Mouse (Mus musculus) CH12.LX (cell line): ENCODE results near the gene Phf13. TPM values are rescaled to one million over a fixed set of nuclear protein-coding genes. Genes with fewer than 3 reads are reported as not detected.

Experiments used
- DNase-seq: peaks from one replicate; pipeline ENCODE4 v3.0.0-alpha.2; 2013; ENCODE audit errors: extremely low read depth
- H3K27ac ChIP-seq: 2 replicates; pipeline ENCODE4 v1.5.1; 2012; ENCODE audit warnings: low read depth, mild to moderate bottlenecking, control low read depth, moderate library complexity; ENCODE audit not compliant: insufficient read depth
- H3K27me3 ChIP-seq: replicated peaks from 2 replicates; pipeline ENCODE3; 2012; ENCODE audit warnings: inconsistent platforms
- H3K36me3 ChIP-seq, 2 experiments: replicated peaks in 1 of 2; 2 replicates each; pipeline versions ENCODE3 to v1.6.1; 2012; ENCODE audit warnings: inconsistent platforms in 1 of 2, low read length in 1 of 2, mild to moderate bottlenecking in 1 of 2, mixed read lengths in 1 of 2, moderate library complexity in 1 of 2; ENCODE audit not compliant: control insufficient read depth in 1 of 2, insufficient read depth in 1 of 2
- H3K4me1 ChIP-seq, 2 experiments: 2 replicates each; pipeline ENCODE4 v1.6.1; 2012; ENCODE audit warnings: inconsistent platforms in 1 of 2, moderate library complexity in 1 of 2; ENCODE audit not compliant: insufficient read depth in 2 of 2, control insufficient read depth in 1 of 2
- H3K4me2 ChIP-seq: 2 replicates; pipeline ENCODE4 v1.6.1; 2012; ENCODE audit warnings: low read depth, mild to moderate bottlenecking, control low read depth; ENCODE audit not compliant: poor library complexity, insufficient read depth, severe bottlenecking
- H3K4me3 ChIP-seq, 3 experiments: fragments of 150-350 bp in 1 of 3; sonication (generic) in 1 of 3; replicated peaks in 1 of 3; 2 replicates each; pipeline versions ENCODE3 to v1.5.1; 2011 to 2012; ENCODE audit warnings: low read depth in 2 of 3, low read length in 2 of 3, mild to moderate bottlenecking in 2 of 3, moderate library complexity in 2 of 3, control low read depth in 1 of 3, improper control_type of control experiment in 1 of 3, inconsistent platforms in 1 of 3, mixed read lengths in 1 of 3; ENCODE audit not compliant: poor library complexity in 1 of 3
- H3K79me2 ChIP-seq: replicated peaks from 2 replicates; pipeline ENCODE4 v1.6.1; 2012; ENCODE audit warnings: mild to moderate bottlenecking, moderate library complexity; ENCODE audit not compliant: control insufficient read depth, poor library complexity, insufficient read depth, severe bottlenecking; ENCODE audit errors: extremely low read depth
- H3K9ac ChIP-seq: 2 replicates; pipeline ENCODE4 v1.6.1; 2012; ENCODE audit warnings: low read depth, mild to moderate bottlenecking, control low read depth, moderate library complexity; ENCODE audit not compliant: insufficient read depth
- H3K9me3 ChIP-seq: replicated peaks from 2 replicates; pipeline ENCODE3; 2012; ENCODE audit warnings: low read length, inconsistent platforms, mixed read lengths
- BHLHE40 ChIP-seq: IDR thresholded peaks from 2 replicates; pipeline ENCODE4 v1.6.1; 2011; ENCODE audit warnings: mild to moderate bottlenecking, low read depth, low read length, improper control_type of control experiment
- CHD1 ChIP-seq: IDR thresholded peaks from 2 replicates; pipeline ENCODE4 v1.6.1; 2012; ENCODE audit warnings: low read depth, low read length, improper control_type of control experiment, inconsistent platforms
- CHD2 ChIP-seq: IDR thresholded peaks from 2 replicates; pipeline ENCODE4 v1.6.1; 2011; ENCODE audit warnings: low read length, improper control_type of control experiment
- E2F4 ChIP-seq: IDR thresholded peaks from 2 replicates; pipeline ENCODE4 v1.6.1; 2011; ENCODE audit warnings: low read depth, low read length, improper control_type of control experiment; ENCODE audit not compliant: insufficient replicate concordance
- EP300 ChIP-seq: IDR thresholded peaks from 2 replicates; pipeline ENCODE4 v1.6.1; 2011; ENCODE audit warnings: low read length, improper control_type of control experiment
- IRF4 ChIP-seq: IDR thresholded peaks from 2 replicates; pipeline ENCODE4 v1.6.1; 2014; ENCODE audit warnings: low read depth, mild to moderate bottlenecking, inconsistent platforms, low read length, improper control_type of control experiment
- JUN ChIP-seq: IDR thresholded peaks from 2 replicates; pipeline ENCODE4 v1.6.1; 2011; ENCODE audit warnings: low read depth, mild to moderate bottlenecking, low read length, improper control_type of control experiment, moderate library complexity; ENCODE audit not compliant: insufficient read depth
- MAX ChIP-seq: IDR thresholded peaks from 2 replicates; pipeline ENCODE4 v1.6.1; 2011; ENCODE audit warnings: low read length, improper control_type of control experiment
- MAZ ChIP-seq: IDR thresholded peaks from 2 replicates; pipeline ENCODE4 v1.6.1; 2012; ENCODE audit warnings: low read depth, mild to moderate bottlenecking, inconsistent platforms, low read length, improper control_type of control experiment, moderate library complexity
- MXI1 ChIP-seq: IDR thresholded peaks from 2 replicates; pipeline ENCODE4 v1.6.1; 2011; ENCODE audit warnings: mild to moderate bottlenecking, low read depth, low read length, improper control_type of control experiment
- NRF1 ChIP-seq: IDR thresholded peaks from 2 replicates; pipeline ENCODE4 v1.6.1; 2014; ENCODE audit warnings: low read depth, mild to moderate bottlenecking, inconsistent platforms, low read length, improper control_type of control experiment, moderate library complexity
- POLR2A ChIP-seq: IDR thresholded peaks from 2 replicates; pipeline ENCODE4 v1.6.1; 2011; ENCODE audit warnings: low read depth, mild to moderate bottlenecking, improper control_type of control experiment, low read length
- RCOR1 ChIP-seq: conservative IDR thresholded peaks from 2 replicates; pipeline ENCODE4 v1.6.1; 2012; ENCODE audit warnings: low read depth, mild to moderate bottlenecking, inconsistent platforms, low read length, improper control_type of control experiment
- TBP ChIP-seq: conservative IDR thresholded peaks from 2 replicates; pipeline ENCODE4 v1.6.1; 2011; ENCODE audit warnings: low read depth, low read length, improper control_type of control experiment
- ZC3H11A ChIP-seq: IDR thresholded peaks from 2 replicates; pipeline ENCODE4 v1.6.1; 2012; ENCODE audit warnings: low read depth, mild to moderate bottlenecking, inconsistent platforms, low read length, improper control_type of control experiment
- ZKSCAN1 ChIP-seq: IDR thresholded peaks from 2 replicates; pipeline ENCODE4 v1.6.1; 2012; ENCODE audit warnings: low read depth, inconsistent platforms, low read length, improper control_type of control experiment, borderline replicate concordance
- ZNF384 ChIP-seq: IDR thresholded peaks from 2 replicates; pipeline ENCODE4 v1.6.1; 2012; ENCODE audit warnings: low read depth, low read length, improper control_type of control experiment, inconsistent platforms
- dilution Hi-C: fragments of 300-500 bp; cut with MboI; formaldehyde crosslinking; loops from 2 replicates; pipeline ENCODE4 v1.14.3; 2020; ENCODE audit warnings: low sequenced_read_pairs; ENCODE audit not compliant: extremely low pct_unique_long_range_greater_than_20kb, extremely low pct_ligation_motif_present
- in situ Hi-C: fragments of 300-500 bp; cut with MboI; formaldehyde crosslinking; loops from 3 replicates; pipeline ENCODE4 v1.14.3; 2019; ENCODE audit warnings: low sequenced_read_pairs, low pct_ligation_motif_present, low pct_unique_long_range_greater_than_20kb, mixed read lengths
- polyA plus RNA-seq: library from polyadenylated mRNA; unstranded; fragments of >175 nt; gene quantifications from 2 replicates; pipeline ENCODE4 v1.2.1, GENCODE M21; 2012; ENCODE audit warnings: low read depth; ENCODE audit not compliant: insufficient read length
- total RNA-seq, 2 experiments: library from RNA; depleted of rRNA; stranded (reverse); fragments of 300-350 nt in 1 of 2; fragments of >200 nt in 1 of 2; gene quantifications; 2 replicates each; pipeline ENCODE4 v1.2.3; 2012 to 2014

Gene Phf13
- total and polyA plus RNA-seq, 3 experiments, result 1.9 to 5.0 (median 4.9) TPM

- Histone ChIP-seq H3K4me3 (no peak overlapping the region), H3K27ac (no peak overlapping the region), H3K27me3 (no peaks in the 10 kb centered on the region), H3K79me2 (peaks cover 22% of the 10 kb centered on the region), H3K9me3 (no peaks in the 10 kb centered on the region), H3K9ac (no peak overlapping the region), H3K36me3 (peaks cover 40 to 86% of the 10 kb centered on the region in 2 experiments), H3K4me2 (no peak overlapping the region), H3K4me1 (peaks cover 0 to 11% of the 10 kb centered on the region in 2 experiments; a peak in 1 of 4 replicates)
- TF ChIP-seq ZC3H11A (no peak), MAX (no peak), CHD1 (no peak), ZKSCAN1 (no peak), MAZ (no peak), RCOR1 (no peak), POLR2A (no peak), EP300 (no peak), JUN (no peak)
- no peak for DNase-seq
- dilution Hi-C loops, result no loop called here
- in situ Hi-C loops, result no loop called here
These were observed 47.3 kb downstream of the Phf13 start for GRCm38 (mm10) chr4:151948497-151949471.

- Histone ChIP-seq H3K9ac (no peak overlapping the region), H3K36me3 (peaks cover 24 to 72% of the 10 kb centered on the region in 2 experiments), H3K4me1 (no peaks in the 10 kb centered on the region), H3K4me3 (no peak overlapping the region), H3K4me2 (no peak overlapping the region), H3K9me3 (no peaks in the 10 kb centered on the region), H3K27ac (no peak overlapping the region), H3K79me2 (peaks cover 22% of the 10 kb centered on the region), H3K27me3 (no peaks in the 10 kb centered on the region)
- TF ChIP-seq ZNF384, result no peak
- TF ChIP-seq MXI1, result no peak
- TF ChIP-seq BHLHE40, result no peak
- TF ChIP-seq CHD2, result no peak
- no peak for TF ChIP-seq TBP
- TF ChIP-seq E2F4, result no peak
- TF ChIP-seq EP300, result no peak
- no peak for TF ChIP-seq IRF4
- TF ChIP-seq NRF1, result no peak
- in situ Hi-C loops, result no loop called here
- dilution Hi-C loops, result no loop called here
- no peak for DNase-seq
These were observed 49.8 kb downstream of the Phf13 start for GRCm38 (mm10) chr4:151946211-151946610.

Other genes with a start within 250 kb of the Phf13 start
- 9.8 and 9.9 TPM in 2 replicates for gene Camta1, start 134.4 kb downstream of the Phf13 start, total RNA-seq (2012; rRNA removed)
- 15.3 and 21.3 TPM in 2 replicates for gene Camta1, start 134.4 kb downstream of the Phf13 start, total RNA-seq (2014; rRNA removed)
- 27.2 and 32.5 TPM in 2 replicates for gene Camta1, start 134.4 kb downstream of the Phf13 start, polyA plus RNA-seq
- gene Dnajc11, start 62.6 kb downstream of the Phf13 start, total RNA-seq (2012; rRNA removed), result 63.5 and 81.2 TPM in 2 replicates
- gene Dnajc11, start 62.6 kb downstream of the Phf13 start, total RNA-seq (2014; rRNA removed), result 73.7 and 75.6 TPM in 2 replicates
- gene Dnajc11, start 62.6 kb downstream of the Phf13 start, polyA plus RNA-seq, result 102 and 133 TPM in 2 replicates
- 20.0 and 27.6 TPM in 2 replicates for gene Thap3, start 7.3 kb downstream of the Phf13 start, total RNA-seq (2012; rRNA removed)
- 10.1 and 12.8 TPM in 2 replicates for gene Thap3, start 7.3 kb downstream of the Phf13 start, total RNA-seq (2014; rRNA removed)
- 11.0 and 11.7 TPM in 2 replicates for gene Thap3, start 7.3 kb downstream of the Phf13 start, polyA plus RNA-seq
- gene Klhl21, start 12.5 kb upstream of the Phf13 start, total RNA-seq (2012; rRNA removed), result 7.1 and 9.5 TPM in 2 replicates
- 4.4 and 4.9 TPM in 2 replicates for gene Klhl21, start 12.5 kb upstream of the Phf13 start, total RNA-seq (2014; rRNA removed)
- gene Klhl21, start 12.5 kb upstream of the Phf13 start, polyA plus RNA-seq, result 9.1 and 9.4 TPM in 2 replicates
- gene Zbtb48, start 31.4 kb upstream of the Phf13 start, total RNA-seq (2012; rRNA removed), result 7.4 and 10.5 TPM in 2 replicates
- gene Zbtb48, start 31.4 kb upstream of the Phf13 start, total RNA-seq (2014; rRNA removed), result 8.6 and 10.5 TPM in 2 replicates
- 13.6 and 14.0 TPM in 2 replicates for gene Zbtb48, start 31.4 kb upstream of the Phf13 start, polyA plus RNA-seq
- 0.13 and 0.21 TPM in 2 replicates for gene Tas1r1, start 42.3 kb upstream of the Phf13 start, total RNA-seq (2012; rRNA removed)
- gene Tas1r1, start 42.3 kb upstream of the Phf13 start, total RNA-seq (2014; rRNA removed), result not detected in 2 replicates
- not detected in 2 replicates for gene Tas1r1, start 42.3 kb upstream of the Phf13 start, polyA plus RNA-seq
- gene Nol9, start 43.1 kb upstream of the Phf13 start, total RNA-seq (2012; rRNA removed), result 44.8 and 53.6 TPM in 2 replicates
- 44.7 and 47.2 TPM in 2 replicates for gene Nol9, start 43.1 kb upstream of the Phf13 start, total RNA-seq (2014; rRNA removed)
- 54.3 and 60.5 TPM in 2 replicates for gene Nol9, start 43.1 kb upstream of the Phf13 start, polyA plus RNA-seq
- gene Plekhg5, start 76.2 kb upstream of the Phf13 start, total RNA-seq (2012; rRNA removed), result 1.6 and 2.1 TPM in 2 replicates
- gene Plekhg5, start 76.2 kb upstream of the Phf13 start, total RNA-seq (2014; rRNA removed), result 0.05 and 0.09 TPM in 2 replicates
- gene Plekhg5, start 76.2 kb upstream of the Phf13 start, polyA plus RNA-seq, result 0.82 and 1.1 TPM in 2 replicates
- gene Tnfrsf25, start 119.7 kb upstream of the Phf13 start, total RNA-seq (2012; rRNA removed), result 0.38 and 1.5 TPM in 2 replicates
- not detected in 2 replicates for gene Tnfrsf25, start 119.7 kb upstream of the Phf13 start, total RNA-seq (2014; rRNA removed)
- gene Tnfrsf25, start 119.7 kb upstream of the Phf13 start, polyA plus RNA-seq, result not detected in 2 replicates
- gene Espn, start 156.1 kb upstream of the Phf13 start, total RNA-seq (2012; rRNA removed), result 0.04 and 0.25 TPM in 2 replicates
- gene Espn, start 156.1 kb upstream of the Phf13 start, total RNA-seq (2014; rRNA removed), result not detected in 2 replicates
- gene Espn, start 156.1 kb upstream of the Phf13 start, polyA plus RNA-seq, result 0.08 TPM in 1 of 2 replicates, not detected in the other
- not detected in 2 replicates for gene Hes2, start 162.6 kb upstream of the Phf13 start, total RNA-seq (2012; rRNA removed)
- not detected in 2 replicates for gene Hes2, start 162.6 kb upstream of the Phf13 start, total RNA-seq (2014; rRNA removed)
- not detected in 2 replicates for gene Hes2, start 162.6 kb upstream of the Phf13 start, polyA plus RNA-seq
- 55.1 and 61.6 TPM in 2 replicates for gene Acot7, start 181.9 kb upstream of the Phf13 start, total RNA-seq (2012; rRNA removed)
- gene Acot7, start 181.9 kb upstream of the Phf13 start, total RNA-seq (2014; rRNA removed), result 29.0 TPM in 2 replicates
- 71.1 and 83.3 TPM in 2 replicates for gene Acot7, start 181.9 kb upstream of the Phf13 start, polyA plus RNA-seq